Mouse (Mus musculus): ENCODE measurements around the gene Mllt10.

GRCm38 (mm10) chr2:18055929-18056785, 1.1 kb downstream of the Mllt10 start:
- TF ChIP-seq CTCF (IDR thresholded peaks at IDR 0.05) (no peak), POLR2A (IDR thresholded peaks at IDR 0.05; ENCODE audit: insufficient read depth, low read depth, low read length) (peak; percentile 40; the same call in 1 of the 2 replicates), EP300 (IDR thresholded peaks at IDR 0.05; ENCODE audit: insufficient read depth, low read depth, low read length) (no peak)
